Mouse (Mus musculus) intestine, embryonic 16.5 days (tissue): ENCODE measurements around the gene Dusp23. TPM values are rescaled to one million over a fixed set of nuclear protein-coding genes. Genes with fewer than 3 reads are reported as not detected.

Experiments used
- ATAC-seq: fragments of 200-750 bp; cut with Nextera tagmentation; 2 replicates; pipeline ENCODE4 v1.8.0; 2017; ENCODE audit warnings: moderate TSS enrichment, moderate library complexity
- H3K27ac ChIP-seq: fragments of 300-500 bp; sonication (generic); 2 replicates; pipeline ENCODE4 v1.5.1; 2014; ENCODE audit warnings: mild to moderate bottlenecking, low read length
- H3K27me3 ChIP-seq: fragments of 300-500 bp; sonication (generic); replicated peaks from 2 replicates; pipeline ENCODE4 v1.6.1; 2014; ENCODE audit warnings: low read length, control low read depth, mixed read lengths; ENCODE audit not compliant: control insufficient read depth, insufficient read depth
- H3K36me3 ChIP-seq: fragments of 300-500 bp; sonication (generic); 2 replicates; pipeline ENCODE4 v1.6.1; 2014; ENCODE audit warnings: low read length, control low read depth; ENCODE audit not compliant: control insufficient read depth, insufficient read depth
- H3K4me1 ChIP-seq: fragments of 300-500 bp; sonication (generic); 2 replicates; pipeline ENCODE4 v1.6.1; 2014; ENCODE audit warnings: low read length, control low read depth, mixed read lengths; ENCODE audit not compliant: control insufficient read depth, insufficient read depth
- H3K4me2 ChIP-seq: fragments of 300-500 bp; sonication (generic); 2 replicates; pipeline ENCODE4 v1.6.1; 2014; ENCODE audit warnings: low read depth, low read length, control low read depth
- H3K4me3 ChIP-seq: fragments of 300-500 bp; sonication (generic); 2 replicates; pipeline ENCODE4 v1.5.1; 2014; ENCODE audit warnings: mild to moderate bottlenecking, low read length
- H3K9ac ChIP-seq: fragments of 300-500 bp; sonication (generic); 2 replicates; pipeline ENCODE4 v1.6.1; 2014; ENCODE audit warnings: low read depth, low read length
- H3K9me3 ChIP-seq: fragments of 300-500 bp; sonication (generic); 2 replicates; pipeline ENCODE4 v1.6.1; 2016; ENCODE audit warnings: low read length, control low read depth; ENCODE audit not compliant: control insufficient read depth
- WGBS: fragments of 180-500 bp; shearing (Covaris S2); extraction: QIAGEN DNeasy Blood & Tissue Kit; methylation state at CpG from one replicate; pipeline ENCODE4 v1.1.7; 2014; 5-methylcytosine and 5-hydroxymethylcytosine counted together
- polyA plus RNA-seq: library from polyadenylated mRNA; unstranded; fragments of >200 nt; fragmentation: Nextera tagmentation; extraction: Ambion mirVana; gene quantifications from 2 replicates; pipeline ENCODE4 v1.2.1, GENCODE M21; 2015

The Dusp23 gene
- polyA plus RNA-seq, 1 experiment from 2014 or later: 14.1 TPM

DNA sequence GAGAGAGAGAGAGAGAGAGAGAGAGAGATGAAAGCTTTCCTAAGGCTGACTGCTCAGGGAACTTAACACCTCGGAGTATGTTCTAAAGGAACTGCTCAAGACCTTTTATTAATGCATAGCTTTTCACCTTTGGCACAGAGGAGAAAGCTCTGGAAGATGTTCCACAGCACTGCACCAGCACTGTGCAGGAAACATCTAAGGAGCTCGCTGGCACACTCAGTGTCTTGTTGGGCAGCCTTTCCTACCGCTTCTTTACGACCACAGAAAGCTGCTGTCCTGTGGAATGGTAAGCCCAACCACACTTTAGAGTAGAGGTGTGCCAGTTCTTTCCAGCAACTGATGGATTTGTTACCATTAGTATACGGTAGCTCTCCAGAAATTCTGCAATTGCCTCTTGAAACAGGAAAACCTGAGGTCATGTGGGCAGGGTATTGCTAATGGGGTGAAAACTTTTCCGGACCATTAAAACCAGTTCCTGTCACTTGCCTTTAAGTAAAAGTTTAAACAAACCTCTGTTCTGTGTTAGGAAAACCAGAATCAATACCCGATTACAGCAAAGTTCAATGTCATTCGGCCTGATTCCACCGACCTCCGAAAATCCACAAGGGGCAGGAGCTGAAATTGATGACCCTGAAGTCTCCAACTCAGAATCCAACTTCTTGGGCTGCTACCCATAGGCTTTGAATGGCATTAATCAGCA is 18.7 kb upstream of the Dusp23 start:
- H3K4me1 ChIP-seq: 0 out of 2 replicates have a peak, but pooled peaks cover 3% of the 10 kb centered on the region
- H3K4me2 ChIP-seq: no peak overlapping the region
- H3K27ac ChIP-seq: no peak overlapping the region
- WGBS: 61% methylated on average over 10 of the region's 10 CpGs
- no peaks in the 10 kb centered on the region; the same call in 1 of the 2 replicates for H3K27me3 ChIP-seq
- ATAC-seq: no peak
- no peak overlapping the region for H3K4me3 ChIP-seq
- H3K9me3 ChIP-seq: no peaks in the 10 kb centered on the region
- H3K9ac ChIP-seq: no peak overlapping the region
- no peaks in the 10 kb centered on the region for H3K36me3 ChIP-seq

DNA sequence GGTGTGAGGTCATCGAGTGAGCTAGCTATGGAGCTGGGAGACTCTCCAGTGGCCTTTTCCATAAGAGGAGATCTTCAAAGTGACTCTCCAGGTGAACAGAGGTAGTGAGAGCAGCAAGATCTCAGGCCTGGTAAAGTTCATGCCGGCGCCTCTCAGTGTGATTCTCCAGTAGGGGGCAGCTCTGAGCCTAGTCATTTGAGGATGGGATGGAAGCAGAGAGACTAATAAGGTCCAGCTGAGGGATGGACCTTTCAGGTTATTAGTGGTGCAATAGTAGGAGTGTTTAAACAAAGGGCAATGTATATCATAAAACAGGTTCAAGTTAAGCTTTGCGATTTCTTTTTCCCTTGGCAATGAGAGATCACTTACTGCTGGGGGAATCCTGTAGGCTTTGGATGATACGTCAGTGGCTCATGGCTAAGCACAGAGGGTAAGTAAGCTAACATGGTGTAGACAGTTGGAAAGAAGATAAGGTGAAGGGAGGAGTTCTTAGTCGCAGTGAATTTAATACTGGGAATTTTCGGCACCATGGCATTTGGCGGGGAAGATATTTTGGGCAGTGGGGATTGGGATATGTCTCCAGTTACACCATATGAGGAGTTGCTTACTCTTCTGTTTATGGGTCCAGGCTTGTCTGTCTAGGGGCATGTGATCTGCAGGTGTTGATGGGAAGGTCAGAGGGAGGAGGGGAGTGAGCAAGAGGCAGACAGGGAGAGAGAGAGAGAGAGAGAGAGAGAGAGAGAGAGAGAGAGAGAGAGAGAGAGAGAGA is 17.9 kb upstream of the Dusp23 start:
- H3K9ac ChIP-seq: no peak overlapping the region
- H3K27me3 ChIP-seq: no peaks in the 10 kb centered on the region; the same call in 1 of the 2 replicates
- 53% methylated on average over 8 of the region's 8 CpGs for WGBS
- peak; percentile 21; the same call in 1 of the 2 replicates for ATAC-seq
- 0 out of 2 replicates have a peak, but pooled peaks cover 3% of the 10 kb centered on the region for H3K4me1 ChIP-seq
- H3K4me2 ChIP-seq: no peak overlapping the region
- H3K4me3 ChIP-seq: no peak overlapping the region
- no peak overlapping the region for H3K27ac ChIP-seq
- H3K36me3 ChIP-seq: no peaks in the 10 kb centered on the region
- H3K9me3 ChIP-seq: no peaks in the 10 kb centered on the region

DNA sequence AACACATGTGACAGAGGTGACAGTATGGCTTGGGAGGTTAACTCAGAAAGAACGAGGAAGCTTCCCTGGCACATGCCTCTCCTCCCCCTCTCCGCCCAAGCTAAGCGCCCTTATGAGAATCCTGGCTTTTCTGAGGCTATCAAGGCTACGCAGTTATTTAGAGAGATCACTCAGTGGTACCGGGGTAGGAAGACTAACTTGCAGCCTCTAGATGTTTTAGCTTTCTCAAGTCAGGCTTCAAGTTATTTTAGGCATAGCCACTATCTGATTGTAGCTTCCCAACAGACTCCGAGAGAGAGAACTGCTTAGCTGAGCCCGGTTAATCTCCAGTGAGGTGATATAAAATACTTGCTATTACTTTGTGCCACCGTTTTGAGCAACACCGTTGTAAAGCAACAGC is 16.6 kb upstream of the Dusp23 start:
- Histone ChIP-seq H3K27me3 (no peaks in the 10 kb centered on the region; the same call in 1 of the 2 replicates), H3K9me3 (no peaks in the 10 kb centered on the region), H3K4me3 (no peak overlapping the region), H3K27ac (no peak overlapping the region), H3K4me1 (no peaks in the 10 kb centered on the region), H3K36me3 (no peaks in the 10 kb centered on the region), H3K4me2 (no peak overlapping the region), H3K9ac (no peak overlapping the region)
- WGBS: 82% methylated on average over 9 of the region's 9 CpGs
- no peak for ATAC-seq

- Histone ChIP-seq H3K4me3 (no peak overlapping the region), H3K9me3 (no peaks in the 10 kb centered on the region), H3K4me1 (no peaks in the 10 kb centered on the region), H3K4me2 (no peak overlapping the region), H3K27me3 (no peaks in the 10 kb centered on the region), H3K36me3 (no peaks in the 10 kb centered on the region), H3K9ac (no peak overlapping the region), H3K27ac (no peak overlapping the region)
- WGBS: 58% methylated on average over 4 of the region's 4 CpGs
- ATAC-seq: no peak
Measured at GRCm38 (mm10) chr1:172647236-172647635, 14.5 kb upstream of the Dusp23 start.

- no peak for ATAC-seq
- Histone ChIP-seq H3K36me3 (no peaks in the 10 kb centered on the region), H3K9me3 (no peaks in the 10 kb centered on the region), H3K4me2 (no peak overlapping the region), H3K27ac (no peak overlapping the region), H3K4me1 (0 out of 2 replicates have a peak, but pooled peaks cover 2% of the 10 kb centered on the region), H3K27me3 (no peaks in the 10 kb centered on the region), H3K4me3 (no peak overlapping the region), H3K9ac (no peak overlapping the region)
- WGBS: 50% methylated on average over 2 of the region's 2 CpGs
Measured at GRCm38 (mm10) chr1:172638781-172639180, 6.0 kb upstream of the Dusp23 start.

DNA sequence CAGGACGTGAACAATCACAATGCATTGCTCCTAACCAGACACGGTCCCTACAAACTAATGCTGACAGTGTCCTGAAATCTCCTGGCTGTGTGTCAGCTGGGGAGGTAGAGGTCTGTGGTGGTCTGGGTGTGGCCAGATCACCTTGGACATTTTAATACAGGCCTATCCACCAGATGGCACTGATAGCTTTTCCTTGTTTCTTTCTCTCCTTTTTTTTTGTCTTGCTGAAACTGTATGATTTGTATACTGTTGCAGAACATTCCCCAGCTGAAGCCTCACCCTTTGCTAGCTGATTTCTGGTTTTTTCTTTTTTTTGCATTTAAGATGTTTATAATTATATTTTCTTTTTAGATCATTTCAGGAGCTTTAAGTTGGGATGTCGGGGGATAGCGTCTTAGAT is 5.0 kb upstream of the Dusp23 start:
- Histone ChIP-seq H3K36me3 (no peaks in the 10 kb centered on the region), H3K27me3 (no peaks in the 10 kb centered on the region), H3K4me1 (0 out of 2 replicates have a peak, but pooled peaks cover 2% of the 10 kb centered on the region), H3K4me2 (no peak overlapping the region), H3K4me3 (no peak overlapping the region), H3K9ac (no peak overlapping the region), H3K27ac (no peak overlapping the region), H3K9me3 (no peaks in the 10 kb centered on the region)
- no peak for ATAC-seq
- whole genome bisulfite sequencing: 49% methylated on average over 4 of the region's 4 CpGs

- Histone ChIP-seq H3K36me3 (no peaks in the 10 kb centered on the region), H3K27me3 (no peaks in the 10 kb centered on the region), H3K4me1 (0 out of 2 replicates have a peak, but pooled peaks cover 2% of the 10 kb centered on the region), H3K4me2 (no peak overlapping the region), H3K9ac (no peak overlapping the region), H3K27ac (no peak overlapping the region), H3K4me3 (no peak overlapping the region), H3K9me3 (no peaks in the 10 kb centered on the region)
- WGBS: 74% methylated on average over 5 of the region's 5 CpGs
- ATAC-seq: no peak
Measured at GRCm38 (mm10) chr1:172636266-172636665, 3.5 kb upstream of the Dusp23 start.

DNA sequence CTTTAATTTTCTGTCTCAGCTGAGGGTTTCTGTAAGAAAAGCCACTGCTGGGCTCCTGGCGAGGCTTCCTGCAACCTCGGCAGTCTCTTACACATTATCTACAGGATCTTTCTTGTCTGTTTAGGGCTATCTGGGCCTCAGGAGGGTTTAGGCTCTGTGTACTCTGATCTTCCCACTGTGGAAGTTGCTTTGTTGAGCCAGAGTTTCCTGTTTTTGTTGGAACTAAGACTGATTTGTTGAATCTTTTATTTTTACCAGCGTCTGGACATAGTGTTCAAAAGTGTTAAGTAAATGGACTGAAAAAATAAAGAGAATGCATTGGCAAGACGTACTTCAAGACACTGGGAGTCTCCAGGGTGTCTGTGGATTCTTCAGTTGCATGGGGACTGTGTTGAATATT is 2.5 kb upstream of the Dusp23 start:
- WGBS: 39% methylated on average over 4 of the region's 4 CpGs
- Histone ChIP-seq H3K9me3 (no peaks in the 10 kb centered on the region), H3K4me2 (no peak overlapping the region), H3K4me3 (no peak overlapping the region), H3K27me3 (no peaks in the 10 kb centered on the region), H3K36me3 (no peaks in the 10 kb centered on the region), H3K27ac (no peak overlapping the region), H3K9ac (no peak overlapping the region), H3K4me1 (0 out of 2 replicates have a peak, but pooled peaks cover 2% of the 10 kb centered on the region)
- ATAC-seq: no peak

DNA sequence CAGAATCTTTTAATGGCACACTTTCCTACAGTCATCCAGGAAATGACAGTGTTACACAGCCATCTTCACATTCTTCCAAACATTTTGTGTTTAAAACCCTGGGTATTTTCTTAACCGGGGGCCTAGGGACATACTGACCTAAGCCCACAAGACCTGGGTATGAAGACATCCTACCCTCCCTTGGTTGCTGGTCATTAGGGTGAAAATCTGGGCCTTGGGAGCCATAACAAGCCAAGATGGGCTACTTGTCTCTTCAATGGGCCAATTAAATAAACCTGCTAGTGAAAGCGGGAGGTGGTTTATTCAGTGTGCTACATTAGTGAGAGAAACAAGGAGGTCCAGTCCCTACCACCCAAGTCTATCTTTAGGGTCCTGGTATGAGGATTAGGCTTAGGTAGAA is 1.4 kb upstream of the Dusp23 start:
- H3K9me3 ChIP-seq: no peaks in the 10 kb centered on the region
- ATAC-seq: no peak
- no peaks in the 10 kb centered on the region for H3K27me3 ChIP-seq
- no peak overlapping the region for H3K4me3 ChIP-seq
- H3K27ac ChIP-seq: no peak overlapping the region
- peaks cover 5% of the 10 kb centered on the region; the same call in 1 of the 2 replicates for H3K4me1 ChIP-seq
- no peak overlapping the region for H3K4me2 ChIP-seq
- no peak overlapping the region for H3K9ac ChIP-seq
- no peaks in the 10 kb centered on the region for H3K36me3 ChIP-seq
- 94% methylated on average over 2 of the region's 2 CpGs for WGBS
